Mouse (Mus musculus) heart, postnatal 10 days (tissue): ENCODE data around the gene Prkaa1. TPM values are rescaled to one million over a fixed set of nuclear protein-coding genes. Genes with fewer than 3 reads are reported as not detected.
A peak's percentile ranks its signal among the peaks of the same experiment; 100 is the strongest.

Experiments used
- DNase-seq, 2 experiments: peaks; one replicate each; pipeline ENCODE4 v3.0.0; 2021
- intact Hi-C: fragments of 180-260 bp; cut with DNase I; formaldehyde crosslinking; loops from one replicate; pipeline ENCODE4 v1.15.1; 2025
- total RNA-seq, 2 experiments: library from RNA; stranded (reverse); gene quantifications; 2 replicates each; pipeline ENCODE4 v1.2.3; 2021

Gene Prkaa1
- total RNA-seq, result 10 to 100 TPM; 16.9 to 18.4 TPM

- peak in 1 of 2 experiments; percentile 82 for DNase-seq
- intact Hi-C loops, result loop anchor here (2.0 kb wide), 1 partner anchor 27 kb away; the partner anchor contains the start of gene Rpl37
Observed at GRCm38 (mm10) chr15:5143361-5144020, at the start of gene Prkaa1. TSS of gene Prkaa1 (plus strand) at chr15:5143861.

- no peak for DNase-seq
- intact Hi-C loops, result no loop called here
Observed at GRCm38 (mm10) chr15:5095534-5096301, 47.9 kb upstream of the Prkaa1 start.

GRCm38 (mm10) chr15:5097376-5097775, 46.3 kb upstream of the Prkaa1 start:
- intact Hi-C loops, result no loop called here
- no peak for DNase-seq

- no peak for DNase-seq
- intact Hi-C loops, result no loop called here
Observed at GRCm38 (mm10) chr15:5102312-5102711, 41.3 kb upstream of the Prkaa1 start.

- intact Hi-C loops, result loop anchor here (2.0 to 5.0 kb wide), 2 partner anchors 19 to 1049 kb away; no protein-coding TSS in a partner anchor
- no peak for DNase-seq
Observed at GRCm38 (mm10) chr15:5105891-5106290, 37.8 kb upstream of the Prkaa1 start.

- intact Hi-C loops, result loop anchor here (2.0 to 5.0 kb wide), 2 partner anchors 19 to 1049 kb away; no protein-coding TSS in a partner anchor
- DNase-seq, result no peak
Observed at GRCm38 (mm10) chr15:5106293-5106692, 37.4 kb upstream of the Prkaa1 start.

- intact Hi-C loops, result loop anchor here (2.0 to 5.0 kb wide), 2 partner anchors 21 to 1051 kb away; no protein-coding TSS in a partner anchor
- DNase-seq, result peak; percentile 38 to 59
Observed at GRCm38 (mm10) chr15:5107686-5108654, 35.7 kb upstream of the Prkaa1 start, which contains the start of gene Card6. TSS of gene Card6 (minus strand) at chr15:5108539.

- intact Hi-C loops, result loop anchor here (5.0 kb wide), 1 partner anchor 1051 kb away; no protein-coding TSS in a partner anchor
- no peak for DNase-seq
Observed at GRCm38 (mm10) chr15:5108655-5109040, 35.0 kb upstream of the Prkaa1 start.

GRCm38 (mm10) chr15:5112651-5113050, 31.0 kb upstream of the Prkaa1 start:
- DNase-seq, result no peak
- intact Hi-C loops, result no loop called here

GRCm38 (mm10) chr15:5115173-5115572, 28.5 kb upstream of the Prkaa1 start:
- intact Hi-C loops, result no loop called here
- DNase-seq, result no peak

- peak; percentile 99 for DNase-seq
- intact Hi-C loops, result loop anchor here (2.0 kb wide), 2 partner anchors 26 to 68 kb away; partner anchors contain the start of genes Prkaa1 and Ttc33
Observed at GRCm38 (mm10) chr15:5116270-5117030, 27.2 kb upstream of the Prkaa1 start, which contains the start of gene Rpl37. TSS of gene Rpl37 (plus strand) at chr15:5116645.

- DNase-seq, result no peak
- intact Hi-C loops, result loop anchor here (2.0 kb wide), 2 partner anchors 26 to 68 kb away; partner anchors contain the start of genes Prkaa1 and Ttc33
Observed at GRCm38 (mm10) chr15:5117031-5117601, 26.5 kb upstream of the Prkaa1 start.

GRCm38 (mm10) chr15:5118626-5119025, 25.0 kb upstream of the Prkaa1 start:
- intact Hi-C loops, result no loop called here

GRCm38 (mm10) chr15:5119192-5119591, 24.5 kb upstream of the Prkaa1 start:
- no peak for DNase-seq
- intact Hi-C loops, result no loop called here

More at GRCm38 (mm10) chr15:5118626-5119025, 25.0 kb upstream of the Prkaa1 start:
- DNase-seq, result no peak

- intact Hi-C loops, result no loop called here
- DNase-seq, result no peak
Observed at GRCm38 (mm10) chr15:5119707-5120106, 24.0 kb upstream of the Prkaa1 start.

GRCm38 (mm10) chr15:5121535-5122313, 21.9 kb upstream of the Prkaa1 start:
- no peak for DNase-seq
- intact Hi-C loops, result no loop called here

GRCm38 (mm10) chr15:5126456-5126855, 17.2 kb upstream of the Prkaa1 start:
- intact Hi-C loops, result no loop called here
- DNase-seq, result no peak

- intact Hi-C loops, result no loop called here
- DNase-seq, result no peak
Observed at GRCm38 (mm10) chr15:5127487-5127886, 16.2 kb upstream of the Prkaa1 start.
